Mouse (Mus musculus) midbrain, embryonic 15.5 days (tissue): ENCODE measurements around the gene Col25a1. TPM values are rescaled to one million over a fixed set of nuclear protein-coding genes. Genes with fewer than 3 reads are reported as not detected.

Experiments used
- ATAC-seq: fragments of 200-750 bp; cut with Nextera tagmentation; replicated peaks from 2 replicates; pipeline ENCODE4 v1.8.0; 2017; ENCODE audit warnings: moderate TSS enrichment
- H3K27ac ChIP-seq: fragments of 300-500 bp; sonication (generic); 2 replicates; pipeline ENCODE4 v1.5.1; 2015; ENCODE audit warnings: mild to moderate bottlenecking, inconsistent platforms
- H3K27me3 ChIP-seq: fragments of 300-500 bp; sonication (generic); replicated peaks from 2 replicates; pipeline ENCODE4 v1.6.1; 2015; ENCODE audit warnings: inconsistent platforms
- H3K36me3 ChIP-seq: fragments of 300-500 bp; sonication (generic); replicated peaks from 2 replicates; pipeline ENCODE4 v1.6.1; 2015; ENCODE audit warnings: inconsistent platforms
- H3K4me1 ChIP-seq: fragments of 300-500 bp; sonication (generic); 2 replicates; pipeline ENCODE4 v1.6.1; 2015; ENCODE audit warnings: inconsistent platforms
- H3K4me2 ChIP-seq: fragments of 300-500 bp; sonication (generic); 2 replicates; pipeline ENCODE4 v1.6.1; 2015; ENCODE audit warnings: inconsistent platforms, mild to moderate bottlenecking, moderate library complexity
- H3K4me3 ChIP-seq: fragments of 300-500 bp; sonication (generic); 2 replicates; pipeline ENCODE4 v1.5.1; 2015; ENCODE audit warnings: mild to moderate bottlenecking, inconsistent platforms
- H3K9ac ChIP-seq: fragments of 300-500 bp; sonication (generic); 2 replicates; pipeline ENCODE4 v1.6.1; 2015; ENCODE audit warnings: mild to moderate bottlenecking, inconsistent platforms
- H3K9me3 ChIP-seq: fragments of 300-500 bp; sonication (generic); 2 replicates; pipeline ENCODE4 v1.6.1; 2016; ENCODE audit warnings: inconsistent platforms
- WGBS: fragments of 180-500 bp; shearing (Covaris S2); methylation state at CpG from one replicate; pipeline ENCODE4 v1.1.7; 2015; ENCODE audit warnings: mixed read lengths; 5-methylcytosine and 5-hydroxymethylcytosine counted together
- polyA plus RNA-seq: library from polyadenylated mRNA; unstranded; fragments of >200 nt; fragmentation: Nextera tagmentation; extraction: Ambion mirVana; gene quantifications from 2 replicates; pipeline ENCODE4 v1.2.1, GENCODE M21; 2015

Gene Col25a1
- polyA plus RNA-seq, 1 experiment from 2014 or later = 15.3 TPM

- ATAC-seq = peak; percentile 69
- no peak overlapping the region for H3K4me2 ChIP-seq
- H3K36me3 ChIP-seq = no peaks in the 10 kb centered on the region
- no peaks in the 10 kb centered on the region for H3K27me3 ChIP-seq
- H3K27ac ChIP-seq = peak overlapping the region; percentile 38; the same call in 1 of the 2 replicates
- H3K4me3 ChIP-seq = no peak overlapping the region
- H3K9ac ChIP-seq = no peak overlapping the region
- peaks cover 3% of the 10 kb centered on the region; the same call in 1 of the 2 replicates for H3K4me1 ChIP-seq
- 42% methylated on average over 7 of the region's 7 CpGs for WGBS
- no peaks in the 10 kb centered on the region for H3K9me3 ChIP-seq
Observed at GRCm38 (mm10) chr3:130449864-130450263, 318.6 kb downstream of the Col25a1 start.

GRCm38 (mm10) chr3:130465371-130465770 is 334.1 kb downstream of the Col25a1 start:
- WGBS = 87% methylated on average over 5 of the region's 5 CpGs
- Histone ChIP-seq H3K9ac (no peak overlapping the region), H3K4me2 (no peak overlapping the region), H3K4me3 (no peak overlapping the region), H3K9me3 (no peaks in the 10 kb centered on the region), H3K36me3 (no peaks in the 10 kb centered on the region), H3K4me1 (no peaks in the 10 kb centered on the region), H3K27me3 (no peaks in the 10 kb centered on the region), H3K27ac (no peak overlapping the region)
- no peak for ATAC-seq

GRCm38 (mm10) chr3:130473211-130473768 is 342.0 kb downstream of the Col25a1 start:
- no peaks in the 10 kb centered on the region for H3K4me1 ChIP-seq
- ATAC-seq = no peak
- no peak overlapping the region for H3K9ac ChIP-seq
- no peaks in the 10 kb centered on the region for H3K27me3 ChIP-seq
- H3K9me3 ChIP-seq = no peaks in the 10 kb centered on the region
- no peak overlapping the region for H3K4me3 ChIP-seq
- H3K4me2 ChIP-seq = no peak overlapping the region
- WGBS = 87% methylated on average over 4 of the region's 4 CpGs
- no peaks in the 10 kb centered on the region for H3K36me3 ChIP-seq
- H3K27ac ChIP-seq = no peak overlapping the region

- 93% methylated on average over 7 of the region's 7 CpGs for WGBS
- no peak for ATAC-seq
- Histone ChIP-seq H3K4me3 (no peak overlapping the region), H3K4me1 (no peaks in the 10 kb centered on the region), H3K9me3 (no peaks in the 10 kb centered on the region), H3K27me3 (no peaks in the 10 kb centered on the region), H3K36me3 (no peaks in the 10 kb centered on the region), H3K4me2 (no peak overlapping the region), H3K9ac (no peak overlapping the region), H3K27ac (no peak overlapping the region)
Observed at GRCm38 (mm10) chr3:130473970-130474369, 342.7 kb downstream of the Col25a1 start.

- Histone ChIP-seq H3K9me3 (no peaks in the 10 kb centered on the region), H3K27me3 (no peaks in the 10 kb centered on the region), H3K4me1 (no peaks in the 10 kb centered on the region), H3K4me3 (no peak overlapping the region), H3K27ac (no peak overlapping the region), H3K9ac (no peak overlapping the region), H3K4me2 (no peak overlapping the region), H3K36me3 (no peaks in the 10 kb centered on the region)
- ATAC-seq = peak; percentile 76; the same call in 1 of the 2 replicates
- 68% methylated on average over 8 of the region's 8 CpGs for WGBS
Observed at GRCm38 (mm10) chr3:130482513-130482912, 351.2 kb downstream of the Col25a1 start.

- no peak overlapping the region for H3K4me2 ChIP-seq
- H3K9me3 ChIP-seq = no peaks in the 10 kb centered on the region
- H3K36me3 ChIP-seq = no peaks in the 10 kb centered on the region
- 93% methylated on average over 4 of the region's 4 CpGs for WGBS
- ATAC-seq = no peak
- H3K9ac ChIP-seq = no peak overlapping the region
- H3K27ac ChIP-seq = no peak overlapping the region
- no peak overlapping the region for H3K4me3 ChIP-seq
- H3K4me1 ChIP-seq = no peaks in the 10 kb centered on the region
- H3K27me3 ChIP-seq = no peaks in the 10 kb centered on the region
Observed at GRCm38 (mm10) chr3:130488839-130489238, 357.5 kb downstream of the Col25a1 start.

- no peak for ATAC-seq
- Histone ChIP-seq H3K27ac (no peak overlapping the region), H3K27me3 (no peaks in the 10 kb centered on the region), H3K4me2 (no peak overlapping the region), H3K4me3 (no peak overlapping the region), H3K4me1 (no peaks in the 10 kb centered on the region), H3K9ac (no peak overlapping the region), H3K36me3 (no peaks in the 10 kb centered on the region), H3K9me3 (no peaks in the 10 kb centered on the region)
- 9% methylated on average over 1 of the region's 1 CpGs for WGBS
Observed at GRCm38 (mm10) chr3:130494192-130494591, 362.9 kb downstream of the Col25a1 start.

GRCm38 (mm10) chr3:130494665-130495396 is 363.5 kb downstream of the Col25a1 start:
- no peaks in the 10 kb centered on the region for H3K4me1 ChIP-seq
- H3K36me3 ChIP-seq = no peaks in the 10 kb centered on the region
- H3K9me3 ChIP-seq = no peaks in the 10 kb centered on the region
- 0 out of 2 replicates have a peak, but pooled peaks have one; percentile 33 for ATAC-seq
- no peak overlapping the region for H3K4me2 ChIP-seq
- H3K9ac ChIP-seq = no peak overlapping the region
- H3K4me3 ChIP-seq = no peak overlapping the region
- H3K27me3 ChIP-seq = no peaks in the 10 kb centered on the region
- no peak overlapping the region for H3K27ac ChIP-seq
- WGBS = 58% methylated on average over 20 of the region's 20 CpGs

GRCm38 (mm10) chr3:130497036-130497435 is 365.7 kb downstream of the Col25a1 start:
- Histone ChIP-seq H3K9ac (no peak overlapping the region), H3K36me3 (no peaks in the 10 kb centered on the region), H3K4me3 (no peak overlapping the region), H3K27me3 (no peaks in the 10 kb centered on the region), H3K4me2 (no peak overlapping the region), H3K27ac (no peak overlapping the region), H3K9me3 (no peaks in the 10 kb centered on the region), H3K4me1 (no peaks in the 10 kb centered on the region)
- no peak for ATAC-seq
- WGBS = 89% methylated on average over 2 of the region's 2 CpGs

GRCm38 (mm10) chr3:130501713-130502112 is 370.4 kb downstream of the Col25a1 start:
- Histone ChIP-seq H3K27me3 (no peaks in the 10 kb centered on the region), H3K4me3 (no peak overlapping the region), H3K27ac (peak overlapping the region; percentile 34; the same call in 1 of the 2 replicates), H3K4me2 (no peak overlapping the region), H3K9ac (no peak overlapping the region), H3K4me1 (no peaks in the 10 kb centered on the region), H3K36me3 (no peaks in the 10 kb centered on the region), H3K9me3 (no peaks in the 10 kb centered on the region)
- WGBS = 30% methylated on average over 3 of the region's 3 CpGs
- ATAC-seq = peak; percentile 75; the same call in 1 of the 2 replicates

GRCm38 (mm10) chr3:130508330-130508729 is 377.0 kb downstream of the Col25a1 start:
- no peak overlapping the region for H3K9ac ChIP-seq
- no peaks in the 10 kb centered on the region for H3K27me3 ChIP-seq
- no peaks in the 10 kb centered on the region for H3K4me1 ChIP-seq
- H3K36me3 ChIP-seq = no peaks in the 10 kb centered on the region
- ATAC-seq = no peak
- H3K27ac ChIP-seq = no peak overlapping the region
- no peak overlapping the region for H3K4me2 ChIP-seq
- 91% methylated on average over 2 of the region's 2 CpGs for WGBS
- H3K4me3 ChIP-seq = no peak overlapping the region
- H3K9me3 ChIP-seq = no peaks in the 10 kb centered on the region

GRCm38 (mm10) chr3:130518457-130518879 is 387.2 kb downstream of the Col25a1 start:
- Histone ChIP-seq H3K27ac (peak overlapping the region; percentile 25; the same call in 1 of the 2 replicates), H3K36me3 (no peaks in the 10 kb centered on the region), H3K4me3 (no peak overlapping the region), H3K4me2 (peak overlapping the region; percentile 3; the same call in 1 of the 2 replicates), H3K4me1 (peaks cover 14% of the 10 kb centered on the region), H3K9me3 (no peaks in the 10 kb centered on the region), H3K9ac (no peak overlapping the region), H3K27me3 (no peaks in the 10 kb centered on the region)
- peak; percentile 91 for ATAC-seq
- whole genome bisulfite sequencing = 16% methylated on average over 9 of the region's 9 CpGs
